Mouse (Mus musculus) cortical plate, adult 2 months (tissue): Measurements from ENCODE around the gene Ern2.

ENCODE experiments used
- CTCF ChIP-seq: fragments of 200-500 bp; IDR thresholded peaks from 2 replicates; pipeline ENCODE4 v1.5.1; 2011; ENCODE audit warnings: mild to moderate bottlenecking, control low read depth, low read length; ENCODE audit not compliant: insufficient read depth; ENCODE audit errors: extremely low read depth
- POLR2A ChIP-seq: fragments of 200-500 bp; IDR thresholded peaks from 2 replicates; pipeline ENCODE4 v1.6.1; 2011; ENCODE audit warnings: mild to moderate bottlenecking, low read length, control low read depth; ENCODE audit not compliant: insufficient read depth; ENCODE audit errors: extremely low read depth

GRCm38 (mm10) chr7:122158488-122158887, 27.5 kb downstream of the Ern2 start:
- TF ChIP-seq CTCF (no peak), POLR2A (no peak)
